ENCODE assay signal across 42 mouse cellular contexts in the genomic region with DNA sequence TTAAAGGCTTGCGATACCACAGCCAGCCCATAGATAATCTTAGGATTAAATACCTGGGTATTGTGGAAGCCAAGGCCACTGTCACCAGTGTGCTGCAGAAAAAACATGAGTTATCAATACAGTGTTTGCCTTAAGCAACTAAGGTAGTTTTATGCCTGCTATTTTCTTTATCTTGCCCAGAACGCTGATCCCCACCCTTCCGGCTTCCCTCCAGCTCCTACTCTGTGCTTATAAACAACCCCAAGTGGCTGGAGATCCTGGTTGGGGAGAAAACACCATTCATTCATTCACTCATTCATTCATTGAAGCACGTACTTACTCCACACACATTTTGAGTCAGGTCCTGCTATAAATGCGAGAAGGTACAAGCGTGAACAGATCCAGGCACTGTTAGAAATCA. TPM values are rescaled to one million over a fixed set of nuclear protein-coding genes. Genes with fewer than 3 reads are reported as not detected.
"Had no signal": no experiment of that assay in that cellular context is flagged by ENCODE, and none has a peak within 500 bp of the region (broad histone marks: within the 10 kb centered on the region; RNA-seq: fewer than 3 reads in every experiment).

No protein-coding gene starts in this region.

- DNase-seq: left cerebral cortex, postnatal 4 days; liver; liver, embryonic 13.5 days; liver, postnatal 0 days; lung, adult 18-20 months; lung, adult 2 months; lung, embryonic 14.5 days; lung, postnatal 10 days; lung, postnatal 14 days; lung, postnatal 36 days; lung, postnatal 4 days; midbrain, embryonic 14.5 days had no signal

- H3K4me2 ChIP-seq: limb, embryonic 12.5 days; limb, embryonic 13.5 days; limb, embryonic 15.5 days; liver, embryonic 11.5 days; liver, embryonic 12.5 days; liver, embryonic 13.5 days; liver, embryonic 15.5 days; lung, embryonic 14.5 days; lung, embryonic 15.5 days; midbrain, embryonic 11.5 days; midbrain, embryonic 12.5 days; midbrain, embryonic 13.5 days; midbrain, embryonic 15.5 days had no signal

- H3K9me3 ChIP-seq: limb, embryonic 10.5 days; limb, embryonic 12.5 days; limb, embryonic 13.5 days; limb, embryonic 15.5 days; liver, embryonic 12.5 days; liver, embryonic 13.5 days; liver, embryonic 15.5 days; lung, embryonic 15.5 days; midbrain, embryonic 10.5 days; midbrain, embryonic 12.5 days; midbrain, embryonic 13.5 days; midbrain, embryonic 15.5 days had no signal

- H3K9ac ChIP-seq: limb, embryonic 12.5 days; limb, embryonic 13.5 days; limb, embryonic 15.5 days; liver, embryonic 12.5 days; liver, embryonic 13.5 days; liver, embryonic 14.5 days; liver, embryonic 15.5 days; liver, postnatal 0 days; lung, embryonic 14.5 days; lung, embryonic 15.5 days; midbrain, embryonic 12.5 days; midbrain, embryonic 13.5 days; midbrain, embryonic 15.5 days had no signal

- H3K4me3 ChIP-seq: left cerebral cortex, adult 2 months; limb, embryonic 10.5 days; limb, embryonic 12.5 days; limb, embryonic 13.5 days; limb, embryonic 15.5 days; liver, embryonic 12.5 days; liver, embryonic 13.5 days; liver, embryonic 15.5 days; lung, embryonic 15.5 days; megakaryocyte, embryonic 14.5 days; midbrain, embryonic 10.5 days; midbrain, embryonic 12.5 days; midbrain, embryonic 13.5 days; midbrain, embryonic 15.5 days; myocyte had no signal

- H3K36me3 ChIP-seq: limb, embryonic 10.5 days; limb, embryonic 12.5 days; limb, embryonic 13.5 days; limb, embryonic 15.5 days; liver, embryonic 12.5 days; liver, embryonic 13.5 days; liver, embryonic 15.5 days; lung, embryonic 15.5 days; midbrain, embryonic 10.5 days; midbrain, embryonic 12.5 days; midbrain, embryonic 13.5 days; midbrain, embryonic 15.5 days had no signal

- H3K27ac ChIP-seq: left cerebral cortex, adult 2 months; limb, embryonic 10.5 days; limb, embryonic 12.5 days; limb, embryonic 13.5 days; limb, embryonic 15.5 days; liver, embryonic 12.5 days; liver, embryonic 13.5 days; liver, embryonic 14.5 days; liver, embryonic 15.5 days; lung, embryonic 15.5 days; macrophage; midbrain, embryonic 10.5 days; midbrain, embryonic 12.5 days; midbrain, embryonic 13.5 days; midbrain, embryonic 15.5 days had no signal

- ATAC-seq: liver, embryonic 12.5 days; liver, postnatal 0 days; lung, postnatal 0 days; midbrain, embryonic 13.5 days; midbrain, embryonic 15.5 days; midbrain, embryonic 16.5 days had no signal

RNA-seq across cellular contexts. Expression of a gene that starts 4.6 kb away (rescaled TPM):
- total RNA-seq: megakaryocyte, adult 5-6 weeks; megakaryocyte-erythroid progenitor cell, adult 5-6 weeks; monocyte, adult 5-6 weeks had no signal
- polyA plus RNA-seq: macrophage had no signal

RNA-seq across cellular contexts. Expression of a gene that starts 19.2 kb away (rescaled TPM):
- total RNA-seq: liver, adult 2 months; megakaryocyte, adult 5-6 weeks; monocyte, adult 5-6 weeks had no signal

RNA-seq across cellular contexts. Expression of a gene that starts 36.3 kb away (rescaled TPM):
- total RNA-seq: left cerebral cortex, adult 8-10 months; left cerebral cortex, postnatal 10 days; left cerebral cortex, postnatal 14 days; left cerebral cortex, postnatal 25 days; left cerebral cortex, postnatal 36 days; midbrain, postnatal 0 days; monocyte, adult 5-6 weeks had no signal
- polyA plus RNA-seq: macrophage had no signal
